Mouse (Mus musculus): ENCODE results near the gene Dclk3. TPM values are rescaled to one million over a fixed set of nuclear protein-coding genes. Genes with fewer than 3 reads are reported as not detected.

The Dclk3 gene
- total RNA-seq, 1 experiment from 2014 or later = not detected

GRCm38 (mm10) chr9:111435429-111435828 lies 3.5 kb upstream of the Dclk3 start:
- ATAC-seq (replicated peaks; ENCODE audit: low read depth, poor library complexity, severe bottlenecking) = no peak

GRCm38 (mm10) chr9:111439836-111440201 lies 938 bp downstream of the Dclk3 start:
- no peak for ATAC-seq (replicated peaks; ENCODE audit: low read depth, poor library complexity, severe bottlenecking)

- no peak for ATAC-seq (replicated peaks; ENCODE audit: low read depth, poor library complexity, severe bottlenecking)
Observed at GRCm38 (mm10) chr9:111440446-111440845, 1.6 kb downstream of the Dclk3 start.

- no peak for ATAC-seq (replicated peaks; ENCODE audit: low read depth, poor library complexity, severe bottlenecking)
Observed at GRCm38 (mm10) chr9:111441151-111441550, 2.3 kb downstream of the Dclk3 start.

GRCm38 (mm10) chr9:111446204-111446603 lies 7.3 kb downstream of the Dclk3 start:
- ATAC-seq (replicated peaks; ENCODE audit: low read depth, poor library complexity, severe bottlenecking) = no peak

DNA sequence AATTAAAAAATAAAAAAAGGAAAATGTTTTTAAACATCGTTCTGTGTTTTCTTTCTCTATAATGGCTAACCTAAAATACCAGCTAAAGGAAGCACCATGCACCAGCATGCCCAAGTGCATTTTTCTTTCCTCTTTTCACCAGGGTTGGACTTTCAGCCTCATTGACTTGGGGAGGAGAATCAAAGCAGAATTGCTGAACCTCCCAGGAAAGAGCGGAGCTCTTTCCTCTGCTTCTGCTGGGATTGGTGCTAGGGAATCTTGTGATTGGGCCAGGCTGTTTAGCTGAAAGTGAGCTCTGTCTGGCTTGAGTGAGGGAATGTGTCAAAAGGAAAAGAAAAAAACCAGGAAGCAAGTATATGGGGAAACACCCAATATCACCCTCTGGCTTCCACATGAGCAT lies 10.1 kb downstream of the Dclk3 start:
- no peak for ATAC-seq (replicated peaks; ENCODE audit: low read depth, poor library complexity, severe bottlenecking)

GRCm38 (mm10) chr9:111449880-111450279 lies 11.0 kb downstream of the Dclk3 start:
- no peak for ATAC-seq (replicated peaks; ENCODE audit: low read depth, poor library complexity, severe bottlenecking)

DNA sequence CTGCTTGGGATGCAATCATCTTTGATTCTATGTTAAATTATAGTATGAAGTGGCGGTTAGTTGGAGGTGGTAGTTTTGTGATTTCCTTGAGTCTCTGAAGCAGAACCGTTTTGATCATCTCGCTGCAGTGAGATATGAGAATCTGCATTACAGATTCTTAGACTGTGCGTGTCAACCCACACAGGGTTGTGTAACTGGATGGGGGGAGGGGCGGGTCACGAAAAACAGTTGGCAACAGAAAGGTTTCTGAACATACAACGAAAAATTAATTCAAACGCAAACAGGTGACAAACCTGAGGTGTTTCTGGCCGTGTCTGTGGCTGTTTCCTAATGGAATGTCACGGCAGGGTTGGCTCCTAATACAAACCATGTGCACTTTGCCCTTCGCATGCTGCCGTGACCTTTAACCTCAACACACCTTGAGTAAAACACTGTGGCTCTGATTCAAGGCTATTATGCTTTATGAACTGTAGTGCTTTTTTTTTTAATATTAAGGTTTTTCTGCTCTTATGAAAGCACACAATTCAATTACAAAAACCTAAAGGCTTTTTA lies 12.0 kb downstream of the Dclk3 start:
- no peak for ATAC-seq (replicated peaks; ENCODE audit: low read depth, poor library complexity, severe bottlenecking)

- ATAC-seq (replicated peaks; ENCODE audit: low read depth, poor library complexity, severe bottlenecking) = peak; percentile 62
Observed at GRCm38 (mm10) chr9:111453895-111454294, 15.0 kb downstream of the Dclk3 start.

DNA sequence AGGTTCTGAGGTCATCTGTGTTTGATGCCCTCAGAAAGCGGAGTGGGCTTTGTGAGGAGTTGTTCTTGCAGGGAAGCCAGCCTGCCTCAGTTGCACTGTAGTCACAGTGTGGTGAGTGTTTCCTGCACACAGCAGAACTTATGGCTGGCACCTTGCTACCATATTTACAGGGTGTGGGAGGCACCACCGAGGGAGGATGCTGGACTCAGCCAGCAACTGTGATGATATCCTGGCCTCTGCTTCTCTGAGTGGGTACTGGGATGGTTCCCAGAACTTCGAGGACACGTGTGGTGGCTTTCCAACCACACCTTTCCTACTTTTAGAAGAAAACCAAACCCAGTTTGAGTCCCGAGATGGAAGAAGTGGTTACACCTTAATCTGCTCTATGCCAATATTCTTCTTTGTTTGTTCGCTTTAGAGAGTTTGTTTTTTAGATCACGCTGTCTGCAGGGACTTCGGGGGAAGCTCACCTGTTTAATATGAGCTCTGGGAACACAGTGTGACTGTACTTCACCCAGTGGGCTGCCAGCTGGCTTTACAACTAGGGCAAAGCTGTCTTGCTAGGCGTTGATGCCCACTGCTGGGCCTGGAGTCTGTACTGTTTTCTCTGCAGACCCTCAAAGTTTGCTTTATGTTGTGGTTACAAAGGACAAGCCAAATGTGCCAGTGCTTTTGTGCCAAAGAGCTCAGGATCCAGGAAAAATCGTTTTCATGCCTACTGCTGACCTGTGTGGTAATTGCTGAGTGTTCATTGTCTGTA lies 18.5 kb downstream of the Dclk3 start:
- no peak for ATAC-seq (replicated peaks; ENCODE audit: low read depth, poor library complexity, severe bottlenecking)

- ATAC-seq (replicated peaks; ENCODE audit: low read depth, poor library complexity, severe bottlenecking) = no peak
Observed at GRCm38 (mm10) chr9:111457936-111458310, 19.0 kb downstream of the Dclk3 start.

- ATAC-seq (replicated peaks; ENCODE audit: low read depth, poor library complexity, severe bottlenecking) = peak; percentile 80
Observed at GRCm38 (mm10) chr9:111459466-111459865, 20.6 kb downstream of the Dclk3 start.

DNA sequence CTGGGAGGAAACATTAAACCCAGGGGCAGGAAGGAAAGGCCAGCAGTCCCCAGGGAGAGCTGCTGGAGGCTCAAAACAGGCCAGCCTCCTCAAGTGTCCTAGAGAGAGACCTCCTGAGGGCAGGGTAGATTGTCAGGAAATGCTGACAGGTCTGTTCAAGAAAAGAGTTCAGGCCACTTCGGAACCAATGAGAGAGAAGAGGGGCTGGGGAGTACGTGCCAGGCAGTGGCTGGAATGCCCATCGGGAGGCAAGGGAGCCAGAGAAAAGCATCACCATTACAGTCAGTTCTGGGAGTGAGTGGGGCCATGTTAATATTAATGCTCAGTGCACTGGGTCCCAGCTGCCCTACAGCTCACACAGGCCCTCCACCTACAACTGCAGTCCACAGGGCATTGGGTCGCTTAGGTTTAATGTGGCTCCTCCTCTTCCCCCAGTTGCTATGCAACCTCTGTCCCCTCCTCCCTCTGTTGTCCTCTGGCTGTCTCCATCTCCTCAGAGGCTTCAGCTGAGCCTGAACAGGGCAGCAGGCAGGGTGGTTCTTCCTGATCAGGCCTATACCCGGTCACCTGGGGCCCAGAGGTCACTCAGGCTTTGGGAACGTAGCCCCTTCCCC lies 21.4 kb downstream of the Dclk3 start:
- no peak for ATAC-seq (replicated peaks; ENCODE audit: low read depth, poor library complexity, severe bottlenecking)

DNA sequence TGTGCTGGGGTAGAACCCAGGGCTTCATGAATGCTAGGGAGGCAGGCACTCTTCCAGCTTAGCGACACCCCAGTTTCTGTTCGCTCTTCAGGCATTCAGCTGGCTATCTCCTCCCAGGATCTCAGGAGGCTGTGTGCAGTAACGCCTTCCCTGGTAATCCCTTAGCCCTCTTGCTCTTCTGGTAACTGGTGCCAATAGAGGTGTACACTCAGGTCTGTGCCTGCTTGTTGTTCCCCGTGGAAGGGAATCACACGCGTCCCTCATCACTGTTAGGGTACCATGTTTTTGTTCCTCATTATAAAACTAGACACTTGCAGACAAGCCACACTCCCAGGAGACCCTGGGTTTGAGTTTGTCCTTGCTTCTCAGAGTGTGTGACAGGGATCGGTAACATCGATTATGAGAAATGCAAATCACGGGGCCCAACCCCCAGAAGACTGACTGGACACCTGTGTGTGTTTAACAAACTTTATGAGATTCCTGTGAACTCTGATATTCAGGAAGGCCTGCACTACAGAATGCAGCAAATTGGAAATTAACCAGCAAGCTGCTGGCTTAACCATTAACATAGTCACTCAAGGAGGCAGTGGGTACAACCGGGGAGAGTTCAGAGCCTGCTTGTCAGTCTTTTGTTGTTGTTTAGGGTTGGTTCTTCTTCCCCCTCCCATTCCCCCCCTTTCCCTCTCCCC lies 22.7 kb downstream of the Dclk3 start:
- no peak for ATAC-seq (replicated peaks; ENCODE audit: low read depth, poor library complexity, severe bottlenecking)

DNA sequence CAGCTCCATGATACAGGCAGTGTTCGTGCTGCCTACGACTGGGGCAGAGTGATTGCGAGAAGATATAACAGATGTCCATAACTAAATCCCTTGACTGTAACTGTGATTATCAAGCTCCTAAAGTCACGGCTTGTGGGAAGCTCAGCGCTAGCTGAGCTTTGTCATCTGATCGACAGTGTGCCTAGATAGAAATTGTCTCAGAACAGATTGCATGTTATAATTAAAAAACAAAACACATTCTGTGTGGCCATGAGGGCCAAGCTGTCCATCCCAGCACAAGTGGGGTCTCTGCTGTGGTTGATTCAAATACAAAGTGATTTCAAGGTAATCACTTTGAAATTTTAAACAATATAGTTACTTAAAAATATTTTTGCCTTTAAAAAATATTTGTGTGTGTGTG lies 26.8 kb downstream of the Dclk3 start:
- ATAC-seq (replicated peaks; ENCODE audit: low read depth, poor library complexity, severe bottlenecking) = no peak

DNA sequence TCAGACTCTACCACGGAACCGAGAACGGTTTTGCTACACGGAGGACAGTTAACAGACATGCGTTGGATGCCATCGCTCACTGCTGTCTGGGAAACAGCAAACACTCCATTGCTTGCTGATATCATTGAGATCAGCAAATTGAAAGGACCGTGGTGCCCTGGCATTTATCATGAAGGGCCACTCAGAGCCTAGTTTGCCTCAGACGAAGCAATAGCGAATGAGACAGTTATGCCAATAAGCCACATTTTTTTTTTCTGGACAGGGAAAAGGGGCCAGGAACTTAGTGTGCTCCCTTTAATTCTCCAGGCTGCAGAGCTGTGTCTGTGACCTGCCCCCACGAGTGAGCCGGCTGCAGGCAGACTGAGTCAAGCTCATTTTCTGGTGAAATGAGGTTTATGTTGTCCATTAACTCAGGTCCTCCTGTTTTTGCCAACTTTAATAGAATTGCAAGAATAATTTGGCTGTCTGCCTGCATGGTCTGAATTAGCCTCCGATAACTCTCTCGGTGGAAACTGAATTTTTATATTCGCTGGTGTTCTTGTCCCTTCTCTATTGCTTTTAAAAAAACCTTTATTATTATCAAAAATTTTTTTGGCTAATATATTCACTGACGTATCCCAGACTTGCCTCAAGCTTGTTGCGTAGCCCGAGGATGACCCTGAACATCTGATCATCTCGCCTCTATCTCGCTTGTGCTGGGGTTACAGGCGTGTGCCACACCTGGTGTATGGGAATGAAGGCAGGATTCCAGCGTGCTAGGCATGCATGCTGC lies 35.0 kb downstream of the Dclk3 start:
- ATAC-seq (replicated peaks; ENCODE audit: low read depth, poor library complexity, severe bottlenecking) = no peak

DNA sequence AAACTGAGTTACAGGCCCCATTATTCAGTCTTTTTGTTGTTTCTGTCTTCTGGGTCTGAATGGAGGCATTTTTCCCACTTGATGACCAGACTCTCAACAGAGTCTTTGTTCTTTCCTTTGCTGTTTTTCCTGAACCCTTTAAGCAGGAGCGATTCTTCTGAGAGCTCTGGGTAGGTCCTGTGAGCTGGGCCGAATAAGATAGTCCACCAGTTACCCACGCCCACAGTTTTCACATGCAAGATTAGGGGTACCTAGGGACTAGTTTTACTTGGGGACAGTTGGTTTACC lies 35.5 kb downstream of the Dclk3 start:
- ATAC-seq (replicated peaks; ENCODE audit: low read depth, poor library complexity, severe bottlenecking) = no peak

GRCm38 (mm10) chr9:111475281-111475680 lies 36.4 kb downstream of the Dclk3 start:
- ATAC-seq (replicated peaks; ENCODE audit: low read depth, poor library complexity, severe bottlenecking) = no peak

DNA sequence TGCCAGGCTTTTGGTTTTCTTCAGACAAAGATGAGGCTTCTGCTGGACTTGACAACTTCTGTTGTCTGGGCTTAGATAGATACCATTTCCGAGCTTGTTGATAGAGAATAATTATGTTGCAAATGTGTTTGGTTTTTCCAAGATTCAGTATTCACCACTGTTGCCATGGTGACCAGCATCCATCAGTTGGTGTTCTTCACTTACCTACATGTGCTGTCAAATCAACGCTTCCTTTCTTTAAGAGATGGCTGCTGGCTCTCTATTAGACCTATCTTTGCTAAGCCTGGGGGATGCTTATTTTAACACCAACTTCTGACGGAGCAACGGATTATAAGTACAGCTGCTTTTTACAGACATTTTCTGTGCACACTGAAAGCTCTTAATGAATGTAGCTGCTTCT lies 37.1 kb downstream of the Dclk3 start:
- no peak for ATAC-seq (replicated peaks; ENCODE audit: low read depth, poor library complexity, severe bottlenecking)

- ATAC-seq (replicated peaks; ENCODE audit: low read depth, poor library complexity, severe bottlenecking) = no peak
Observed at GRCm38 (mm10) chr9:111476479-111477016, 37.7 kb downstream of the Dclk3 start.
